Mouse (Mus musculus) G1E (cell line): ENCODE results near the gene Radil. TPM values are rescaled to one million over a fixed set of nuclear protein-coding genes. Genes with fewer than 3 reads are reported as not detected.

Source experiments
- ATAC-seq: 2 replicates; pipeline ENCODE4 v1.8.0; 2016; ENCODE audit warnings: mild to moderate bottlenecking; ENCODE audit not compliant: insufficient number of reproducible peaks, poor library complexity, low FRiP score, severe bottlenecking; ENCODE audit errors: extremely low read depth
- DNase-seq: peaks from one replicate; pipeline ENCODE4 v3.0.0; 2012; ENCODE audit warnings: low spot score
- H3K27me3 ChIP-seq: 2 replicates; pipeline ENCODE4 v1.6.1; 2012; ENCODE audit warnings: mild to moderate bottlenecking, low read length, inconsistent platforms; ENCODE audit not compliant: insufficient read depth
- H3K36me3 ChIP-seq: replicated peaks from 2 replicates; pipeline ENCODE3; 2012; ENCODE audit warnings: mild to moderate bottlenecking, inconsistent platforms
- H3K4me1 ChIP-seq: 2 replicates; pipeline ENCODE4 v1.6.1; 2012; ENCODE audit warnings: low read depth, low read length, inconsistent platforms, mixed read lengths; ENCODE audit not compliant: insufficient read depth
- H3K4me3 ChIP-seq: 2 replicates; pipeline ENCODE4 v1.5.1; 2012; ENCODE audit warnings: low read depth, mild to moderate bottlenecking, inconsistent platforms, low read length, moderate library complexity, mixed read lengths
- H3K9me3 ChIP-seq: replicated peaks from 2 replicates; pipeline ENCODE4 v1.6.1; 2012; ENCODE audit warnings: inconsistent platforms
- CTCF ChIP-seq: IDR thresholded peaks from 2 replicates; pipeline ENCODE4 v1.5.1; 2012; ENCODE audit warnings: low read depth, low read length, inconsistent platforms, mixed read lengths
- GATA1 ChIP-seq: IDR thresholded peaks from 2 replicates; pipeline ENCODE4 v1.6.1; 2012; ENCODE audit warnings: borderline replicate concordance, low read length, inconsistent platforms, mixed read lengths
- GATA2 ChIP-seq: IDR thresholded peaks from 2 replicates; pipeline ENCODE4 v1.6.1; 2012; ENCODE audit warnings: low read depth, low read length, inconsistent platforms, borderline replicate concordance
- POLR2AphosphoS5 ChIP-seq: IDR thresholded peaks from 2 replicates; pipeline ENCODE4 v1.6.1; 2012; ENCODE audit warnings: low read depth, low read length, inconsistent platforms; ENCODE audit not compliant: insufficient replicate concordance
- TAL1 ChIP-seq: conservative IDR thresholded peaks from 2 replicates; pipeline ENCODE4 v1.6.1; 2012; ENCODE audit warnings: low read depth, low read length, inconsistent platforms, mixed read lengths
- polyA plus RNA-seq: library from polyadenylated mRNA; stranded (reverse); fragments of >175 nt; gene quantifications from 2 replicates; pipeline ENCODE4 v1.2.3, GENCODE M21; 2012
- total RNA-seq, 2 experiments: library from RNA; stranded (forward) in 1 of 2; stranded (reverse) in 1 of 2; fragments of 200-1000 nt in 1 of 2; fragments of >200 nt in 1 of 2; fragmentation: Nextera tagmentation in 1 of 2; gene quantifications; 2 replicates each; pipeline ENCODE4 v1.2.3; 2014 to 2017

Radil gene
- total and polyA plus RNA-seq, 3 experiments, result 0.38 TPM; not detected in 2

GRCm38 (mm10) chr5:142493307-142493706 is 57.6 kb downstream of the Radil start:
- TF ChIP-seq GATA1 (no peak), TAL1 (no peak), POLR2AphosphoS5 (no peak), CTCF (no peak), GATA2 (no peak)
- Histone ChIP-seq H3K4me1 (no peaks in the 10 kb centered on the region), H3K9me3 (no peaks in the 10 kb centered on the region), H3K4me3 (no peak overlapping the region), H3K27me3 (peaks cover 46% of the 10 kb centered on the region), H3K36me3 (no peaks in the 10 kb centered on the region)
- DNase-seq (no peak), ATAC-seq (no peak)

GRCm38 (mm10) chr5:142489955-142490707 is 60.8 kb downstream of the Radil start:
- Histone ChIP-seq H3K4me3 (no peak overlapping the region), H3K36me3 (no peaks in the 10 kb centered on the region), H3K4me1 (no peaks in the 10 kb centered on the region), H3K27me3 (peaks cover 40% of the 10 kb centered on the region), H3K9me3 (no peaks in the 10 kb centered on the region)
- ATAC-seq, result no peak
- TF ChIP-seq POLR2AphosphoS5, result no peak
- no peak for TF ChIP-seq CTCF
- no peak for DNase-seq

GRCm38 (mm10) chr5:142486654-142487053 is 64.2 kb downstream of the Radil start:
- no peak for ATAC-seq
- Histone ChIP-seq H3K4me3 (no peak overlapping the region), H3K9me3 (no peaks in the 10 kb centered on the region), H3K4me1 (no peaks in the 10 kb centered on the region), H3K36me3 (no peaks in the 10 kb centered on the region), H3K27me3 (peaks cover 23% of the 10 kb centered on the region)
- DNase-seq, result no peak
- no peak for TF ChIP-seq GATA1
- TF ChIP-seq TAL1, result no peak
- TF ChIP-seq GATA2, result no peak
- no peak for TF ChIP-seq CTCF
- no peak for TF ChIP-seq POLR2AphosphoS5

GRCm38 (mm10) chr5:142483581-142483980 is 67.3 kb downstream of the Radil start:
- H3K4me1 ChIP-seq, result no peaks in the 10 kb centered on the region
- ATAC-seq (no peak), DNase-seq (no peak)
- H3K9me3 ChIP-seq, result no peaks in the 10 kb centered on the region
- TF ChIP-seq CTCF (no peak), TAL1 (no peak), GATA1 (no peak), POLR2AphosphoS5 (no peak), GATA2 (no peak)
- H3K36me3 ChIP-seq, result peaks cover 1% of the 10 kb centered on the region
- H3K27me3 ChIP-seq, result peaks cover 18% of the 10 kb centered on the region
- no peak overlapping the region for H3K4me3 ChIP-seq

GRCm38 (mm10) chr5:142482512-142482911 is 68.4 kb downstream of the Radil start:
- Histone ChIP-seq H3K27me3 (peaks cover 11% of the 10 kb centered on the region), H3K4me1 (no peaks in the 10 kb centered on the region; the same call in 1 of the 2 replicates), H3K36me3 (peaks cover 12% of the 10 kb centered on the region), H3K9me3 (no peaks in the 10 kb centered on the region), H3K4me3 (no peak overlapping the region)
- ATAC-seq (no peak; the same call in 1 of the 2 replicates), DNase-seq (peak; percentile 32)
- TF ChIP-seq GATA2 (no peak), CTCF (peak; percentile 87)

GRCm38 (mm10) chr5:142478829-142479435 is 72.0 kb downstream of the Radil start:
- Histone ChIP-seq H3K27me3 (no peaks in the 10 kb centered on the region; the same call in 1 of the 2 replicates), H3K4me3 (no peak overlapping the region), H3K36me3 (peaks cover 48% of the 10 kb centered on the region), H3K9me3 (no peaks in the 10 kb centered on the region), H3K4me1 (peaks cover 11% of the 10 kb centered on the region)
- no peak for TF ChIP-seq GATA2
- TF ChIP-seq POLR2AphosphoS5, result no peak
- TF ChIP-seq TAL1, result no peak
- peak; percentile 87 for TF ChIP-seq CTCF
- TF ChIP-seq GATA1, result no peak
- ATAC-seq (peak; percentile 48; the same call in 1 of the 2 replicates), DNase-seq (peak; percentile 22)
